Mouse (Mus musculus) urinary bladder, adult 2 months (tissue): Measurements from ENCODE around the gene Smc1a. TPM values are rescaled to one million over a fixed set of nuclear protein-coding genes. Genes with fewer than 3 reads are reported as not detected.
"Not testable (repeated sequence)": the region's sequence is repeated elsewhere in the genome, so short reads cannot be mapped to it uniquely, and the experiment has no call there.

Experiments
- DNase-seq: peaks from one replicate; pipeline ENCODE4 v3.0.0; 2022; ENCODE audit warnings: low spot score
- polyA plus RNA-seq: library from polyadenylated mRNA; depleted of rRNA; stranded (reverse); fragments of >200 nt; gene quantifications from 2 replicates; pipeline ENCODE4 v1.2.3, GENCODE M21; 2012; rRNA removed

Gene Smc1a
- 40.7 and 48.5 TPM in 2 replicates for polyA plus RNA-seq

GRCm38 (mm10) chrX:152016151-152017145, at the start of gene Smc1a, which contains the start of gene Ribc1:
Smc1a (plus strand) TSS chrX:152016428.
Ribc1 (minus strand) TSS chrX:152016295.
- DNase-seq: peak; percentile 60

- no peak for DNase-seq
Observed at GRCm38 (mm10) chrX:151999006-151999710, 17.1 kb upstream of the Smc1a start.

- DNase-seq: no peak
Observed at GRCm38 (mm10) chrX:152001182-152001684, 15.0 kb upstream of the Smc1a start.

GRCm38 (mm10) chrX:152001737-152002710, 14.2 kb upstream of the Smc1a start, which contains the start of gene Hsd17b10:
Hsd17b10 (plus strand) TSS chrX:152001845.
- DNase-seq: peak; percentile 55

- DNase-seq: no peak
Observed at GRCm38 (mm10) chrX:152002865-152003264, 13.4 kb upstream of the Smc1a start.

- DNase-seq: no peak
Observed at GRCm38 (mm10) chrX:152007863-152008262, 8.4 kb upstream of the Smc1a start.

- DNase-seq: no peak
Observed at GRCm38 (mm10) chrX:152015752-152016150, 477 bp upstream of the Smc1a start.

- no peak for DNase-seq
Observed at GRCm38 (mm10) chrX:152017186-152017585, 958 bp downstream of the Smc1a start.

- DNase-seq: no peak
Observed at GRCm38 (mm10) chrX:152019294-152019693, 3.1 kb downstream of the Smc1a start.

GRCm38 (mm10) chrX:152039865-152040264, 23.6 kb downstream of the Smc1a start:
- no peak for DNase-seq

GRCm38 (mm10) chrX:152047230-152047629, 31.0 kb downstream of the Smc1a start:
- DNase-seq: no peak

- no peak for DNase-seq
Observed at GRCm38 (mm10) chrX:152052546-152052945, 36.3 kb downstream of the Smc1a start.

- DNase-seq: no peak
Observed at GRCm38 (mm10) chrX:152054094-152054493, 37.9 kb downstream of the Smc1a start.

GRCm38 (mm10) chrX:152065674-152066073, 49.4 kb downstream of the Smc1a start:
- no peak for DNase-seq

GRCm38 (mm10) chrX:152067789-152068188, 51.6 kb downstream of the Smc1a start:
- DNase-seq: no peak

GRCm38 (mm10) chrX:152089832-152090614, 73.8 kb downstream of the Smc1a start:
- not testable (repeated sequence) for DNase-seq

- no peak for DNase-seq
Observed at GRCm38 (mm10) chrX:152097572-152097971, 81.3 kb downstream of the Smc1a start.
